Mouse (Mus musculus) brain, embryonic 14.5 days (tissue): ENCODE measurements around the gene Gpx3. TPM values are rescaled to one million over a fixed set of nuclear protein-coding genes. Genes with fewer than 3 reads are reported as not detected.

ENCODE experiments used
- DNase-seq: peaks from one replicate; pipeline ENCODE4 v3.0.0-alpha.2; 2011; ENCODE audit warnings: low read depth
- CTCF ChIP-seq: fragments of 200-500 bp; IDR thresholded peaks from 2 replicates; pipeline ENCODE4 v1.5.1; 2012; ENCODE audit warnings: inconsistent platforms, mild to moderate bottlenecking, moderate library complexity, borderline replicate concordance; ENCODE audit not compliant: insufficient read depth, insufficient read length; ENCODE audit errors: extremely low read depth
- POLR2A ChIP-seq: fragments of 200-500 bp; IDR thresholded peaks from 2 replicates; pipeline ENCODE4 v1.6.1; 2012; ENCODE audit warnings: mild to moderate bottlenecking, inconsistent platforms, borderline replicate concordance; ENCODE audit not compliant: poor library complexity, insufficient read depth, insufficient read length, severe bottlenecking; ENCODE audit errors: extremely low read depth
- polyA plus RNA-seq: library from polyadenylated mRNA; depleted of rRNA; stranded (reverse); fragments of >200 nt; gene quantifications from 2 replicates; pipeline ENCODE4 v1.2.3, GENCODE M21; 2012

Gene Gpx3
- polyA plus RNA-seq, 1 experiment: 14.6 TPM

DNA sequence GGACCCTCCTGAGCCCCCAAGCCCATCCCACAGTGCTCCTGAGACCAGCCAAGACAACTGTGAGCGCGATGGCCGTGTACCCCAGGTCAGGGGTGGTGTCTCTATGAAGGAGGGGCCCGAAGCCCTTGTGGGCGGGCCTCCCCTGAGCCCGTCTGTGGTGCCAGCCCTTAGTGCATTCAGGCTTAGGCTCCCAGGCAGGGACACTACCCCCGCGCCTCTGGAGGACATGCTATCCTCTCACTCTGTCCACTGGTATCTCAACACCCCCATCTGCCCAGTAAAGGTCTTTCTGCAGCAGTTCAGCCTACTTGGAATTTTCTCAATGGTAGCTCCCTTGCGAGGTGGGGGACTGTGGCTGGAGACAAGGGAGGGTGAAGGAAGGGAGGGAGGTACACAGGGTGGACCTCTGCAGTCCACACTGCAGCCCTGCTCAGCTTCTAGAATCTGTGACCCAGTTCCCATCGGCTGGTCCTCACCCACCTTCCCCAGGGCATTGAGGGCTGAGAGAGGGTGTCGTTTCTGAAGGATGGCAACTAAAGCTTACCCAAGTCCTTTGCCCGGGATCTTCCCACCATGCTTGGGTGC is 7.9 kb downstream of the Gpx3 start:
- TF ChIP-seq POLR2A (no peak), CTCF (no peak)
- no peak for DNase-seq

DNA sequence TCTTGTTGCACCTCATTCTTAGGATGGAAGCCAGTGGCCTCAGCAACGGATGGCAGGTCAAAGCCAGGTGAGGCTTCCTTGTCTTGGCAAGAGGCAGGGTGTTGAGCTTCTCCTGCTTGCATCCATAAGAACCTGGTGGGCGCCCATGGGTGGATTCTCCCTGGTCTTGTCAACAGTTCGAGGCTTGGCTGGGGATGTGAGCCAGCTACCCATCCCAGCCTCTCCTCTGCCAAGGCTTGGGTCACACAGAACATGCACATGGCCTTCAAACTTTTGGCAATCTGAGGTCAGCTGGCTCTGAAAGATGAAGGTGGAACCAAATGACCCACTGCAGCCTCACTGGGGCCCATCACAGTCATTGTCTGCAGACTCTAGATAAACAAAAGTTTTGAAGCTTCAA is 8.9 kb downstream of the Gpx3 start:
- no peak for DNase-seq
- TF ChIP-seq POLR2A (no peak), CTCF (no peak)

DNA sequence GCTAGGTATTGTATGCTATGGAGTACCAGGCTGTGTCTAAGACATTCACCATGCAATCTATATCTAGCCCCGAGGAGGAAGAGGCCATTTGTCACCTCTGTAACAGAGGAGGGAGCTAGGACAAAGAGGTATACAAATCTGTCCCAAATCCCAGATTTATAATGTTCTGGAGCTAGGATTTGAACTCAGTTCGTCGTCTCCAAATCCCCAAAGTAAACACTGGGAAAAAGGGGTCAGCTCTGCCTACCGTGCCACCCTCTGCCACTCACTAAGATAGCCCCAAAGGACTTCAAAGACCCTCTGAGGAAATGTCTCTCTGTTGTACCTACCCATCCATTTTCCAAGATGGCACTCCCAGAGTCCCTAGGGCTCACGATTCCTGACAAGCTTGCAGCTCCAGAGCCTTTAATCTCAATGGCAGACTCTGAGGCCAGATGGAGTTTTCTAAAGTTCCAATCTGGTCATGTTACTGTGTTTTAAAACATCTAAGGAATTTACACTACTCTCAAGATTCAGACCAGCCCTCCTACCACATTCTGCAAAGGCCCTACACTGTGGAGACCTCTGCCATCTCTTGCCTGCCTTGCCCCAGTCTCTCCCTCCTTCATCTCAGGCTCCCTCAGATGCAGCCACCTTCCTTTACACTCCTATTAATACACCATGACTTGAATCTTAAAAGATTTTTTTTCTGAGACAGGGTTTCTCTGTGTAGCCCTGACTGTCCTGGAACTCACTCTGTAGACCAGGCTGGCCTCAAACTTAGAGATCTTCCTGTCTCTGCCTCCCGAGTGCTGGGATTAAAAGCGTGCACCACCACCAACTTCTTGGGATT is 9.6 kb downstream of the Gpx3 start:
- no peak for DNase-seq

DNA sequence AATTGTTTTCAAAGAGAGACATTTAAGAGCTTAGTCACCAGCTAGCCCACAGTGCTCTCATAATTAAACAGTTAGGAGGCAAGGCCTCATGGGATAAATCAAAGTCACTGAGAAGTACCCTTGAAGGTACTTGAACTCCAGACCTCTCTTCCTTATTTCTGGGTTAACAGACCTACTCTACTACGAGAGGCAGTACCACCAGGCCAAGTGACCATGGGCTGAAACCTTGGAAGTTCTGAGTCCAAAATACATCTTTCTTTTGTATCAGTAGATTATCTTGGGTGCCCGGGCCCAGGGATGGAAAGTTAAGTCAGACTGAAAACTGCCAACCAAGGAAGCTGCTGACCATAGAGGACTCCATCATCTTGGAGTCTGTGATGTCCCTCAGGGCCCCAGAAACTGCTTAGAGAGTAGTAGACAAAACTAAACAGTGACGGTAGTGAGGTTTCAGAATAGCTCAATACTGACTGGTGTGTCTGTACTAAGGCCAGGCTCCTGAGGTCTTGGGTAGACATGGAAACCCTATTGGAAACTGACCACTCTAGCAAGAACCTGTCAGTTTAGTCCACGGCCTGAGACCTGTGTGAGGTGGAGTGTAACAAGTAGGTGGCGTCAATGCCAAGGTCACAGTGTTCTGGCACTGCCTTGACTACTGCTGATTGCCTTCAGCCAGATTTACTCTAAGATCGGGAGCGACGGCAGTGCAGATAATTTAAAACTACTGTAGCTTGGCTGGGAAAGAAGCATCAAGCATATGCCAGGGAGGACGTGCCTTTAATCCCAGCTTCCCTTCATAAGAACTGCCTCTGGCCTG is 10.5 kb downstream of the Gpx3 start:
- no peak for DNase-seq
- TF ChIP-seq CTCF (no peak), POLR2A (no peak)

More for the DNA sequence above, 9.6 kb downstream of the Gpx3 start:
- TF ChIP-seq CTCF (no peak), POLR2A (no peak)

DNA sequence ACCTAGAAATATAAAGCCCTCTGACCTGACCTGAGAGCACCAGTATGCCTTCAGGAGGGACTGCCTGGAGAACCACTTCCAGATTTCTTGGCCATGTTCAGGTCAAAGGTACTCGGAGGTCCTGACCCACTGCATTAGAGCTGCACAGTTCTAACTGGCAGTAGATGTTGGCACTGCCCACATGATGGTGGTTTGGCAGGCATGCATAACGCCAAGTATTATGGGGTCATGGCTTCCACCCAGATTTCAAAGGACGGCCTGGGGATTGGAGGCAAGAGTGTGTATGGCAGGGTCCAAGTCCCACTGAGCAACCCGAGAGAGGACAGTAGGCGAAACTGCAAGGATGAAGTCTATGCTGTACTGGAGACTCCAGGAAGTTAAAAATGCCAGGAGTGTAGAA is 11.6 kb downstream of the Gpx3 start:
- no peak for DNase-seq
- no peak for TF ChIP-seq CTCF
- no peak for TF ChIP-seq POLR2A

DNA sequence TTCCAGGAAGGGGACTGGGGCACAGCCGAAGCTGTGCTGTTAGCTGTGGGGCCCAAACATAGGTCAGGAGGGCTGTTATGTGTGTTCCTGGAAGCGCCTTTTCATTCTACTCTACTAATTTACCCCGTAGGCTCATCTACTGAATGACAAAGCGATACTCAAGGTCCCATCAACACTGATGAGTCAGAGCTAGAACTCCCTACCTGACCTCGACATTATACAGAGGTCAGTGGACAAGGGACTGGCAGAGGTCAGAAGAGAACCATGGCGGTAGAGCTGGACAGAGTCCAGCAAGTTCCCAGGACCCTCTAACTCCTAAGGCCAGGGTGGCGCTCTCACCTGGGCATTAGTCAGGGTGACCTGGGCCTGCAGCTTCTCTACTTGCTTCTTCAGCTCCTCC is 15.2 kb downstream of the Gpx3 start:
- no peak for DNase-seq

GRCm38 (mm10) chr11:54918273-54918672 is 16.0 kb downstream of the Gpx3 start:
- no peak for TF ChIP-seq CTCF
- no peak for TF ChIP-seq POLR2A
- DNase-seq: no peak

More for the DNA sequence above, 15.2 kb downstream of the Gpx3 start:
- TF ChIP-seq POLR2A: no peak
- TF ChIP-seq CTCF: no peak

GRCm38 (mm10) chr11:54920127-54920972 is 18.1 kb downstream of the Gpx3 start:
- no peak for TF ChIP-seq CTCF
- no peak for TF ChIP-seq POLR2A

DNA sequence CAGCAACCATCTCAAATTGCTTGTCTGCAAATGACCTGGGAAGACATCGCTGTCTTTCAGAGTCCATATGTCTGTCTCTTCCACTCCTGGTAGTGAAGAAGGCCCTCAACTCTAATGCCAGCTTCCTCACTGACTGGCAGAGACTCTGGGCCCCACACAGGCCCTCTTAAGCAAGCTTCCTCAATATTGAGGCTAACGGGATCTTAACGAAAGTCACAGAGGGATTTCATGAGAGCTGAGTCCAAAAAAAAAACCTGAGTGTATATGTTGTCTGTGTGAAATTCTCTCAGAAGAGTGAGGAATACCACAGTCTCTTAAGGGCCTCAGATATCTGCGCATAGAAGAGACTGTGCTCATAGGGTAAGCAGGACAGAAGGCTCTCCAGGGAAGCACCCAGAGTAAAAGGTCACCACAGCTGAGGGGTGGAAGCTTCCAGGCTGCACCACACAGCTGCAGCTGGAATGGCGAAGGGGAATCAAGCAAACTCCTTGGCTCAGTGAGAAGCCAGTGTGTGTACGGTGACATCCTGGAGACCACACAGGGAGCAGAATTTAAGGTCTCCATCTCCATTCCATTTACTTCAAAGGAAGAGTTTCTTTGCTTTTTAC is 18.8 kb downstream of the Gpx3 start:
- TF ChIP-seq POLR2A: no peak
- TF ChIP-seq CTCF: no peak
- DNase-seq: no peak

More at GRCm38 (mm10) chr11:54920127-54920972, 18.1 kb downstream of the Gpx3 start:
- DNase-seq: no peak

DNA sequence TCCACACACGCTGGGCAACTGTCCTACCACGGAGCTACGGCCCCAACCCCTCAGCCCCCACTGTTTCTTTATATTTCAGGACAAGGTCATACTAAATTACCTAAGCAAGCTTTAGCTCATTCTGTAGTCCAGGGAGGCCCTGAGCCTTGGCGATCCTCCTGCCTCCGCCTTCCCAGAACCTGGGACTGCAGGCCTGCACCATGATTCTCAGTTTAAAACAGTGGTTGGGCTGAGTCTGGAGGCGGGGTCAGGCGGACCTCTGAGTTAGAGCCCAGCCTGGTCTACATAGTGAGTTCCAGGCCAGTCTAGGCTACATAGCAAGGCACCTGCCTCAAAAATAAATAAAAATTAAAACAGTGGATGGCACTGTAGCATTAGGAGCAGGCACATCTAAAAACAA is 19.5 kb downstream of the Gpx3 start:
- no peak for TF ChIP-seq POLR2A
- no peak for TF ChIP-seq CTCF
- peak; percentile 19 for DNase-seq

DNA sequence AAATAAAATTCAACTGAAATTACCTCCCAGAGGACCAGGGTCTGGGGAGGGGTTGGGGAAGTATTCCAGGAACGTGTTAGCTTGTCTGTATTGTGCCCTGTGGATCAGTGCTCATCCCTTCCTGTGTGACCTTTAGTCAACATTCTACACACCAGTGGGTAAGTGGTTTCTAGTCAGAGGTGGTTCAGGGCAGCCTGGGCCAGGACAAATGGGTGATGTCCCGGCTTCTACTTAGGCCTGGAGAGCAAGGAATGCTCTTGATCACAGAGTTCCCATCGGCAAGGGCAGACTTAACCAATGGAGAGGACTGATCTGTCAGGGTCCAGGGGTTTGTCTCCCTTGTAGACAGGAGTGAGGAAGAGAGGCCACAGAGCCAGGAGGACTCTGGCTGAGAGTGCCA is 20.2 kb downstream of the Gpx3 start:
- TF ChIP-seq CTCF: no peak
- no peak for TF ChIP-seq POLR2A
- DNase-seq: no peak

GRCm38 (mm10) chr11:54924145-54924544 is 21.9 kb downstream of the Gpx3 start:
- TF ChIP-seq CTCF (no peak), POLR2A (no peak)

More at GRCm38 (mm10) chr11:54924145-54924544, 21.9 kb downstream of the Gpx3 start:
- no peak for DNase-seq
